Mouse (Mus musculus) ES-Bruce4 (cell line): ENCODE data around the gene Hist1h2bg.

Source experiments
- EP300 ChIP-seq: IDR thresholded peaks from 2 replicates; pipeline ENCODE4 v1.6.1; 2011; ENCODE audit warnings: low read depth, low read length; ENCODE audit not compliant: insufficient read depth
- POLR2A ChIP-seq: IDR thresholded peaks from one replicate; pipeline ENCODE4 v1.8.1; 2011; ENCODE audit warnings: low read length; ENCODE audit not compliant: insufficient read depth

DNA sequence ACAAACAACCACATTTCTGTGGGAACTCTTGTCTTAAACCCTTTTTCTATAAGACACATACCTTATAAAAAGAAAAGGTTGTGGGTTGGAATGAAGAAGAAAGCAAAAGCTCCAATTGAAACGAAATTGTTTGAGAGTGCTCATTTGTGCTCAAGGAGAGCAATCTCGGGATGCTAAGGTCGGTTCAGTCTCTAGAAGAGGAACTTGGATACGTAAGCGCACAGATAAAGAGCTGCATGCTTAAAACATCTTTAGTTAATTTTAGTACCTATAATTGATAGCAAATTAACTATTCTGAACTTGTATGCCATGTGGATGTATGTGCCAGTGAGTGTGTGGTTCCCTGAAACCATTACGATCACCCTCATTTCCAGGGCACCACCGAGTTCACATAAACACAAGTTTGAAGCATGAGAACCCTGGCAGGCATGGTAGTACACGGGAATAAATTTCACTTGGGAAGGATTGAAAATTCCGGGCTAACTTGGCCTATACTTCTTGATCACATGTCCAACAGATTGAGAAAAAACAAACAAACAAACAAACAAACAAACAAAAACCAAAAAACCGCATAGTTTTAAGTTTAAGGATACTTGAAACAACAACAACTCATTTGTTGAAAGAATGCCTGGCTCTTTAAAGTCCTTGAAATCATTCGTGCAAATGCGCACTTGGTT is 49.0 kb downstream of the Hist1h2bg start:
- TF ChIP-seq EP300 (no peak), POLR2A (no peak)
